14 mouse cellular contexts compared by ENCODE assay signal in the genomic region with DNA sequence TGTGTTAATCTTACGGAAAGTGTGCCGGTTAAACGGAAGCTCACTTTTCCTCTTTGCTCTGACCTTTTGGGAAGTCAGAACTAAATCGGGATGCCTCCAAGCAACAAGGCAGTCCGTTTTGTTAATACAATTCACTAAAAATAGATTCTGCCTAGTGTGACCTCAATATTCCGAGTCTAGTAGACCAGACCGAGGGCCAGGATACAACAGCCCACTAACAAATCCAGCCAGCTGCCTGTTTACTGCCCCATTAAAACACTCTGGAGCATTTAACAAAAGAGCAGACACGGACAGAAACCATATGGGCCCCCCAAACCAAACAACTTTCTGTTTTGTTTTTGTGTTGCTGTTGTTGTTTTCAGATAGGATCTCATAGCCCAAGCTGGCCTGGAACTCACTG.
DNase-seq lines count a peak whose midpoint lies in the region; ATAC-seq and TF ChIP-seq lines count a peak whose summit lies in the region.
"Had no signal": no experiment of that assay in that cellular context is flagged by ENCODE, and none has a peak within 500 bp of the region (broad histone marks: within the 10 kb centered on the region; RNA-seq: fewer than 3 reads in every experiment).

No protein-coding gene starts in this region.

- no peak for TF ChIP-seq POLR2A in kidney, adult 2 months (IDR thresholded peaks at IDR 0.05; ENCODE audit: low read depth, low read length)

- peak; percentile 33 for DNase-seq in kidney, adult 2 months
- DNase-seq in kidney, adult 11 months: no peak
- peak; percentile 48 for DNase-seq in limb, embryonic 11.5 days (ENCODE audit: low spot score)
- no peak for DNase-seq in thymus, postnatal 36 days
- no peak for DNase-seq in B cell, adult 2 months
- DNase-seq: embryo, embryonic 11 days had no signal

- H3K27me3 ChIP-seq in kidney, adult 2 months (replicated peaks; ENCODE audit: control insufficient read depth, insufficient read depth, low read length): no peaks in the 10 kb centered on the region
- H3K27me3 ChIP-seq in heart, embryonic 16.5 days (ENCODE audit: control insufficient read depth, insufficient read depth, low read length): no peaks in the 10 kb centered on the region
- H3K27me3 ChIP-seq in limb, embryonic 11.5 days (ENCODE audit: control insufficient read depth, insufficient read depth, low read length): no peaks in the 10 kb centered on the region
- H3K27me3 ChIP-seq in stomach, embryonic 16.5 days (ENCODE audit: control insufficient read depth, insufficient read depth, low read length): no peaks in the 10 kb centered on the region
- H3K27me3 ChIP-seq: CH12.LX; hindbrain, embryonic 12.5 days; Patski had no signal

- H3K9ac ChIP-seq in heart, embryonic 16.5 days (ENCODE audit: low read length): no peak overlapping the region
- no peak overlapping the region for H3K9ac ChIP-seq in limb, embryonic 11.5 days (ENCODE audit: low read length)
- H3K9ac ChIP-seq in stomach, embryonic 16.5 days (ENCODE audit: low read length): no peak overlapping the region
- H3K9ac ChIP-seq: hindbrain, embryonic 12.5 days; liver, embryonic 15.5 days; midbrain, embryonic 13.5 days had no signal

- H3K4me1 ChIP-seq in kidney, adult 2 months (ENCODE audit: control insufficient read depth, insufficient read depth, low read length): 0 out of 2 replicates have a peak, but pooled peaks cover 4% of the 10 kb centered on the region
- H3K4me1 ChIP-seq in heart, embryonic 16.5 days (ENCODE audit: control insufficient read depth, insufficient read depth, low read length): peaks cover 23% of the 10 kb centered on the region
- H3K4me1 ChIP-seq in limb, embryonic 11.5 days (ENCODE audit: control insufficient read depth, insufficient read depth, low read length): peaks cover 10% of the 10 kb centered on the region; the same call in 1 of the 2 replicates
- H3K4me1 ChIP-seq in stomach, embryonic 16.5 days (ENCODE audit: control insufficient read depth, insufficient read depth, low read length): peaks cover 3% of the 10 kb centered on the region; the same call in 1 of the 2 replicates
- H3K4me1 ChIP-seq: liver, embryonic 15.5 days had no signal

- H3K36me3 ChIP-seq in kidney, adult 2 months (ENCODE audit: control insufficient read depth, insufficient read depth, low read length): no peaks in the 10 kb centered on the region
- H3K36me3 ChIP-seq in heart, embryonic 16.5 days (ENCODE audit: control insufficient read depth, insufficient read depth): no peaks in the 10 kb centered on the region
- H3K36me3 ChIP-seq in limb, embryonic 11.5 days (ENCODE audit: control insufficient read depth, insufficient read depth, low read length): no peaks in the 10 kb centered on the region
- H3K36me3 ChIP-seq in stomach, embryonic 16.5 days (ENCODE audit: control insufficient read depth, insufficient read depth, low read length): no peaks in the 10 kb centered on the region
- H3K36me3 ChIP-seq: hindbrain, embryonic 12.5 days; liver, embryonic 15.5 days; midbrain, embryonic 13.5 days had no signal

- H3K9me3 ChIP-seq in heart, embryonic 16.5 days (replicated peaks; ENCODE audit: control insufficient read depth, low read length): no peaks in the 10 kb centered on the region
- no peaks in the 10 kb centered on the region for H3K9me3 ChIP-seq in limb, embryonic 11.5 days (ENCODE audit: control insufficient read depth, low read length)
- H3K9me3 ChIP-seq in stomach, embryonic 16.5 days (replicated peaks; ENCODE audit: control insufficient read depth, low read length): no peaks in the 10 kb centered on the region
- H3K9me3 ChIP-seq: hindbrain, embryonic 12.5 days; liver, embryonic 15.5 days; midbrain, embryonic 13.5 days had no signal

- 44% methylated on average over 8 of the region's 8 CpGs for WGBS in kidney, adult 2 months
- 27% methylated on average over 8 of the region's 8 CpGs for WGBS in heart, embryonic 16.5 days
- WGBS in limb, embryonic 11.5 days: 38% methylated on average over 8 of the region's 8 CpGs
- WGBS in stomach, embryonic 16.5 days: 50% methylated on average over 8 of the region's 8 CpGs

- no peak for TF ChIP-seq CTCF in kidney, adult 2 months (conservative IDR thresholded peaks at IDR 0.05; ENCODE audit: insufficient read depth, insufficient read length, low read depth, low read length)

- peak overlapping the region; percentile 10; the same call in 1 of the 2 replicates for H3K4me2 ChIP-seq in heart, embryonic 16.5 days (ENCODE audit: low read depth, low read length)
- no peak overlapping the region for H3K4me2 ChIP-seq in limb, embryonic 11.5 days (ENCODE audit: low read depth, severe bottlenecking)
- H3K4me2 ChIP-seq in stomach, embryonic 16.5 days (ENCODE audit: low read depth, low read length): no peak overlapping the region
- H3K4me2 ChIP-seq: hindbrain, embryonic 12.5 days; liver, embryonic 15.5 days; midbrain, embryonic 13.5 days had no signal

- no peak overlapping the region for H3K4me3 ChIP-seq in kidney, adult 2 months (ENCODE audit: insufficient read depth, low read depth, low read length)
- no peak overlapping the region for H3K4me3 ChIP-seq in heart, embryonic 16.5 days (ENCODE audit: low read length)
- no peak overlapping the region for H3K4me3 ChIP-seq in limb, embryonic 11.5 days (ENCODE audit: low read depth, low read length)
- no peak overlapping the region for H3K4me3 ChIP-seq in stomach, embryonic 16.5 days (replicated peaks; ENCODE audit: low read length)
- H3K4me3 ChIP-seq: erythroblast, embryonic 14.5 days; hindbrain, embryonic 12.5 days; liver, embryonic 15.5 days; midbrain, embryonic 13.5 days had no signal

- ATAC-seq in heart, embryonic 16.5 days (replicated peaks; ENCODE audit: extremely low read depth, insufficient read depth, low FRiP score): peak; percentile 32; the same call in 1 of the 2 replicates
- no peak for ATAC-seq in limb, embryonic 11.5 days (ENCODE audit: insufficient number of reproducible peaks, low FRiP score, low TSS enrichment, low read depth)
- ATAC-seq in stomach, embryonic 16.5 days (ENCODE audit: insufficient read depth, low FRiP score): no peak
- ATAC-seq: midbrain, embryonic 13.5 days; Patski had no signal

- H3K27ac ChIP-seq in kidney, adult 2 months (ENCODE audit: insufficient read depth, low read depth, low read length): peak overlapping the region; percentile 24; the same call in 1 of the 2 replicates
- H3K27ac ChIP-seq in heart, embryonic 16.5 days (ENCODE audit: low read length): no peak overlapping the region
- peak overlapping the region; percentile 80 for H3K27ac ChIP-seq in limb, embryonic 11.5 days (replicated peaks; ENCODE audit: low read depth, low read length)
- peak overlapping the region; percentile 31; the same call in 1 of the 2 replicates for H3K27ac ChIP-seq in stomach, embryonic 16.5 days (ENCODE audit: low read length)
- H3K27ac ChIP-seq: hindbrain, embryonic 12.5 days; liver, embryonic 15.5 days; midbrain, embryonic 13.5 days had no signal

Comparison
In these comparisons a context has a peak if more than half of its experiments do, and no peak if none do; other contexts are left out.
1. DNase-seq: peak in kidney, adult 2 months (single experiment) and limb, embryonic 11.5 days (single experiment); none in kidney, adult 11 months (single experiment), thymus, postnatal 36 days (0 of 2) and B cell, adult 2 months (0 of 2).